In the genomic region with DNA sequence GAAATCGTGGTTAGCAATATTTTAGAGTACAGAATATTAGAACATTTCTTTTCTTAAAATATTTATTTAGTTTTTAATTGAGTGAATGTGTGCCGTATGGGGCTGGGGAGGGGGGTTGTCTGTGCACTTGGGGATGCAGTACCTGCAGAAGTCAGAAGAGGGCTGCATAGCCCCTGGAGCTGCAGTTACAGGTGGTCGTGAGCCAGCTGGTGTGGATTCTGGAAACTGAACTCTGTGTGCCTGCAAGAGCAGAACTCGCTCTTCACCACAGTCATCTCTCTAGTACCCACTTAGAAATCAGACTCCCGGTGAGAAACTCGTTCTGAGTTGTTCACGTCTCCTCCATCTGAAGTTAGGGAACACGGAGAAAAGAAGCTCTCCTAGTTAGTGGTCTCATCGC, we compare ENCODE assay signal across 10 mouse cellular contexts. TPM values are rescaled to one million over a fixed set of nuclear protein-coding genes. Genes with fewer than 3 reads are reported as not detected.
A peak's percentile ranks its signal among the peaks of the same experiment; 100 is the strongest.
DNase-seq lines count a peak whose midpoint lies in the region; ATAC-seq and TF ChIP-seq lines count a peak whose summit lies in the region.
"Had no signal": no experiment of that assay in that cellular context is flagged by ENCODE, and none has a peak within 500 bp of the region (broad histone marks: within the 10 kb centered on the region; RNA-seq: fewer than 3 reads in every experiment).

No protein-coding gene starts in this region.

- H3K36me3 ChIP-seq in embryonic facial prominence, embryonic 11.5 days (replicated peaks; ENCODE audit: control insufficient read depth, insufficient read depth, low read depth, low read length): no peaks in the 10 kb centered on the region
- H3K36me3 ChIP-seq in small intestine, adult 2 months (ENCODE audit: control insufficient read depth, insufficient read depth, low read length): no peaks in the 10 kb centered on the region
- no peaks in the 10 kb centered on the region for H3K36me3 ChIP-seq in heart, embryonic 10.5 days
- H3K36me3 ChIP-seq: embryonic facial prominence, embryonic 13.5 days had no signal

- TF ChIP-seq CTCF in gastrocnemius, adult 2 months (IDR thresholded peaks at IDR 0.05): peak; percentile 48
- TF ChIP-seq CTCF in lung, adult 2 months (IDR thresholded peaks at IDR 0.05; ENCODE audit: insufficient read depth, low read length): peak; percentile 25; the same call in 1 of the 2 replicates
- peak; percentile 23; the same call in 1 of the 2 replicates for TF ChIP-seq CTCF in small intestine, adult 2 months (IDR thresholded peaks at IDR 0.05; ENCODE audit: extremely low read depth, insufficient read length, insufficient replicate concordance, low read depth, low read length)

- H3K9ac ChIP-seq in embryonic facial prominence, embryonic 11.5 days (replicated peaks; ENCODE audit: low read length): no peak overlapping the region
- H3K9ac ChIP-seq: embryonic facial prominence, embryonic 13.5 days had no signal

- peak; percentile 24 for DNase-seq in gastrocnemius, adult 2 months
- no peak for DNase-seq in gastrocnemius, postnatal 36 days
- DNase-seq in lung, adult 2 months: no peak
- no peak for DNase-seq in lung, adult 18-20 months
- peak; percentile 70 for DNase-seq in embryonic facial prominence, embryonic 11.5 days (ENCODE audit: low spot score)
- DNase-seq in cerebellum, adult 8-10 months: no peak
- DNase-seq in heart, embryonic 10.5 days (ENCODE audit: low spot score): no peak

- ATAC-seq in embryonic facial prominence, embryonic 11.5 days (replicated peaks; ENCODE audit: insufficient number of reproducible peaks, low FRiP score, low TSS enrichment, low read depth): no peak

- H3K27ac ChIP-seq in gastrocnemius, adult 2 months: no peak overlapping the region
- no peak overlapping the region for H3K27ac ChIP-seq in embryonic facial prominence, embryonic 11.5 days (replicated peaks; ENCODE audit: low read depth, low read length)
- no peak overlapping the region for H3K27ac ChIP-seq in small intestine, adult 2 months (ENCODE audit: insufficient read depth, low read depth, low read length)
- H3K27ac ChIP-seq in heart, embryonic 10.5 days: no peak overlapping the region
- H3K27ac ChIP-seq: embryonic facial prominence, embryonic 13.5 days had no signal

- no peaks in the 10 kb centered on the region for H3K4me1 ChIP-seq in lung, adult 2 months (ENCODE audit: control insufficient read depth, insufficient read depth, low read length)
- H3K4me1 ChIP-seq in embryonic facial prominence, embryonic 11.5 days (ENCODE audit: control insufficient read depth, insufficient read depth, low read length): no peaks in the 10 kb centered on the region; the same call in 1 of the 2 replicates
- peaks cover 3% of the 10 kb centered on the region; the same call in 1 of the 2 replicates for H3K4me1 ChIP-seq in small intestine, adult 2 months (ENCODE audit: control insufficient read depth, insufficient read depth, insufficient read length, low read length)
- H3K4me1 ChIP-seq in heart, embryonic 10.5 days: peaks cover 19% of the 10 kb centered on the region

- 44% methylated on average over 9 of the region's 9 CpGs for WGBS in lung, adult 2 months
- 37% methylated on average over 9 of the region's 9 CpGs for WGBS in embryonic facial prominence, embryonic 11.5 days
- 63% methylated on average over 9 of the region's 9 CpGs for WGBS in small intestine, adult 2 months
- WGBS in heart, embryonic 10.5 days: 38% methylated on average over 9 of the region's 9 CpGs

- no peaks in the 10 kb centered on the region for H3K27me3 ChIP-seq in embryonic facial prominence, embryonic 11.5 days (ENCODE audit: control insufficient read depth, insufficient read depth, low read length)
- H3K27me3 ChIP-seq in small intestine, adult 2 months (ENCODE audit: control insufficient read depth, insufficient read depth, low read length): no peaks in the 10 kb centered on the region
- peaks cover 17% of the 10 kb centered on the region for H3K27me3 ChIP-seq in heart, embryonic 10.5 days (ENCODE audit: insufficient read depth, poor library complexity, severe bottlenecking)

- no peaks in the 10 kb centered on the region for H3K9me3 ChIP-seq in embryonic facial prominence, embryonic 11.5 days (replicated peaks; ENCODE audit: control insufficient read depth, low read length)
- no peaks in the 10 kb centered on the region for H3K9me3 ChIP-seq in heart, embryonic 10.5 days
- H3K9me3 ChIP-seq: embryonic facial prominence, embryonic 13.5 days had no signal

- no peak overlapping the region for H3K4me3 ChIP-seq in gastrocnemius, adult 2 months
- H3K4me3 ChIP-seq in lung, adult 2 months (replicated peaks; ENCODE audit: extremely low read depth, low read depth, low read length): no peak overlapping the region
- H3K4me3 ChIP-seq in embryonic facial prominence, embryonic 11.5 days (ENCODE audit: low read depth, low read length): no peak overlapping the region
- no peak overlapping the region for H3K4me3 ChIP-seq in small intestine, adult 2 months (ENCODE audit: low read depth, low read length)
- no peak overlapping the region for H3K4me3 ChIP-seq in heart, embryonic 10.5 days
- H3K4me3 ChIP-seq: embryonic facial prominence, embryonic 13.5 days; myocyte had no signal

- intact Hi-C loops in gastrocnemius, adult 2 months (cut with DNase I): loop anchor here (5.0 kb wide), 1 partner anchor 177 kb away; no protein-coding TSS in a partner anchor
- intact Hi-C loops in gastrocnemius, postnatal 36 days (cut with DNase I): no loop called here

- TF ChIP-seq POLR2A in lung, adult 2 months (IDR thresholded peaks at IDR 0.05; ENCODE audit: borderline replicate concordance, extremely low read depth, low read depth, low read length): no peak
- TF ChIP-seq POLR2A in small intestine, adult 2 months (IDR thresholded peaks at IDR 0.05; ENCODE audit: low read depth, low read length): no peak

- H3K4me2 ChIP-seq in embryonic facial prominence, embryonic 11.5 days (ENCODE audit: low read depth, low read length): no peak overlapping the region
- H3K4me2 ChIP-seq: embryonic facial prominence, embryonic 13.5 days had no signal

RNA-seq across cellular contexts. Expression of gene Arhgef28, which starts 2.6 kb away (rescaled TPM):
- 1 to 10 TPM; 2.8 to 3.3 TPM for total RNA-seq in gastrocnemius, adult 2 months (2021)
- 1 to 10 TPM; 2.8 to 3.7 TPM for total RNA-seq in gastrocnemius, postnatal 36 days (2021)
- 14.6 and 16.0 TPM in 2 replicates for polyA plus RNA-seq in lung, adult 2 months (2012; rRNA removed)
- polyA plus RNA-seq in embryonic facial prominence, embryonic 11.5 days (2014; fragmentation: Nextera tagmentation; extraction: Ambion mirVana): 8.6 and 10.6 TPM in 2 replicates
- 2.6 and 3.3 TPM in 2 replicates for polyA plus RNA-seq in small intestine, adult 2 months (2012; rRNA removed)
- 10.2 and 10.6 TPM in 2 replicates for polyA plus RNA-seq in heart, embryonic 10.5 days (2016; fragmentation: Nextera tagmentation; extraction: Ambion mirVana)

RNA-seq across cellular contexts. Expression of gene Utp15, which starts 54.0 kb away (rescaled TPM):
- 1 to 10 TPM; 4.0 to 5.4 TPM for total RNA-seq in gastrocnemius, adult 2 months (2021)
- total RNA-seq in gastrocnemius, postnatal 36 days (2021): 1 to 10 TPM; 2.6 to 4.0 TPM
- 4.2 and 6.8 TPM in 2 replicates for polyA plus RNA-seq in lung, adult 2 months (2012; rRNA removed)
- 45.3 and 46.3 TPM in 2 replicates for polyA plus RNA-seq in embryonic facial prominence, embryonic 11.5 days (2014; fragmentation: Nextera tagmentation; extraction: Ambion mirVana)
- 0.65 and 1.3 TPM in 2 replicates for polyA plus RNA-seq in small intestine, adult 2 months (2012; rRNA removed)
- polyA plus RNA-seq in heart, embryonic 10.5 days (2016; fragmentation: Nextera tagmentation; extraction: Ambion mirVana): 25.1 and 32.1 TPM in 2 replicates

RNA-seq across cellular contexts. Expression of gene Ankra2, which starts 54.0 kb away (rescaled TPM):
- total RNA-seq in gastrocnemius, adult 2 months (2021): 10 to 100 TPM; 14.1 to 17.0 TPM
- total RNA-seq in gastrocnemius, postnatal 36 days (2021): 10 to 100 TPM; 11.5 to 14.2 TPM
- polyA plus RNA-seq in lung, adult 2 months (2012; rRNA removed): 10.9 and 11.8 TPM in 2 replicates
- 26.0 and 29.7 TPM in 2 replicates for polyA plus RNA-seq in embryonic facial prominence, embryonic 11.5 days (2014; fragmentation: Nextera tagmentation; extraction: Ambion mirVana)
- polyA plus RNA-seq in small intestine, adult 2 months (2012; rRNA removed): 3.6 and 6.4 TPM in 2 replicates
- 14.8 and 16.3 TPM in 2 replicates for polyA plus RNA-seq in heart, embryonic 10.5 days (2016; fragmentation: Nextera tagmentation; extraction: Ambion mirVana)

Comparison
In these comparisons a context has a peak if more than half of its experiments do, and no peak if none do; other contexts are left out.
1. DNase-seq: peak in gastrocnemius, adult 2 months (single experiment) and embryonic facial prominence, embryonic 11.5 days (single experiment); none in gastrocnemius, postnatal 36 days (0 of 2), lung, adult 2 months (single experiment), lung, adult 18-20 months (0 of 2), cerebellum, adult 8-10 months (single experiment) and heart, embryonic 10.5 days (single experiment).
2. Peak in every context shown above with its lines, with median percentiles within 50 percentile points of each other: CTCF ChIP-seq.